Mouse (Mus musculus) limb, embryonic 14.5 days (tissue): ENCODE results near the gene Ccdc170. TPM values are rescaled to one million over a fixed set of nuclear protein-coding genes. Genes with fewer than 3 reads are reported as not detected.
A peak's percentile ranks its signal among the peaks of the same experiment; 100 is the strongest.

Source experiments
- ATAC-seq: fragments of 200-750 bp; cut with Nextera tagmentation; 2 replicates; pipeline ENCODE4 v1.8.0; 2017; ENCODE audit warnings: low read depth, moderate number of reproducible peaks, moderate TSS enrichment; ENCODE audit not compliant: low FRiP score
- DNase-seq: peaks from one replicate; pipeline ENCODE4 v3.0.0-alpha.2; 2015; ENCODE audit warnings: low spot score
- H3K27ac ChIP-seq: fragments of 300-500 bp; sonication (generic); replicated peaks from 2 replicates; pipeline ENCODE4 v1.5.1; 2014; ENCODE audit warnings: low read depth, mild to moderate bottlenecking, low read length, moderate library complexity, mixed read lengths
- H3K27me3 ChIP-seq: fragments of 300-500 bp; sonication (generic); 2 replicates; pipeline ENCODE4 v1.6.1; 2014; ENCODE audit warnings: low read length, mixed read lengths; ENCODE audit not compliant: control insufficient read depth, insufficient read depth
- H3K36me3 ChIP-seq: fragments of 300-500 bp; sonication (generic); 2 replicates; pipeline ENCODE4 v1.6.1; 2014; ENCODE audit warnings: mild to moderate bottlenecking, low read length, moderate library complexity, mixed read lengths; ENCODE audit not compliant: control insufficient read depth, insufficient read depth
- H3K4me1 ChIP-seq: fragments of 300-500 bp; sonication (generic); 2 replicates; pipeline ENCODE4 v1.6.1; 2014; ENCODE audit warnings: antibody characterized with exemption, low read length, mixed read lengths; ENCODE audit not compliant: control insufficient read depth, insufficient read depth
- H3K4me2 ChIP-seq: fragments of 300-500 bp; sonication (generic); replicated peaks from 2 replicates; pipeline ENCODE4 v1.6.1; 2014; ENCODE audit warnings: low read depth, mild to moderate bottlenecking, low read length, moderate library complexity; ENCODE audit not compliant: severe bottlenecking
- H3K4me3 ChIP-seq: fragments of 300-500 bp; sonication (generic); replicated peaks from 2 replicates; pipeline ENCODE4 v1.5.1; 2014; ENCODE audit warnings: low read length
- H3K9ac ChIP-seq: fragments of 300-500 bp; sonication (generic); 2 replicates; pipeline ENCODE4 v1.6.1; 2014; ENCODE audit warnings: mild to moderate bottlenecking, low read depth, low read length, moderate library complexity; ENCODE audit not compliant: severe bottlenecking
- H3K9me3 ChIP-seq: fragments of 300-500 bp; sonication (generic); 2 replicates; pipeline ENCODE4 v1.6.1; 2016; ENCODE audit warnings: low read length; ENCODE audit not compliant: control insufficient read depth
- POLR2A ChIP-seq: fragments of 200-500 bp; IDR thresholded peaks from 2 replicates; pipeline ENCODE4 v1.8.0; 2012; ENCODE audit warnings: inconsistent platforms, mild to moderate bottlenecking, moderate library complexity, borderline replicate concordance; ENCODE audit not compliant: insufficient read depth, insufficient read length; ENCODE audit errors: extremely low read depth
- WGBS: fragments of 180-500 bp; shearing (Covaris S2); extraction: QIAGEN DNeasy Blood & Tissue Kit; methylation state at CpG from one replicate; pipeline ENCODE4 v1.1.7; 2014; 5-methylcytosine and 5-hydroxymethylcytosine counted together
- polyA plus RNA-seq, 2 experiments: library from polyadenylated mRNA; depleted of rRNA in 1 of 2; stranded (reverse) in 1 of 2; unstranded in 1 of 2; fragments of >200 nt; fragmentation: Nextera tagmentation in 1 of 2; extraction: Ambion mirVana in 1 of 2; gene quantifications; 2 replicates each; pipeline versions ENCODE4 v1.2.1 to v1.2.3; 2012 to 2014

The Ccdc170 gene
- polyA plus RNA-seq, 2 experiments: 0.11 TPM; not detected in 1

DNA sequence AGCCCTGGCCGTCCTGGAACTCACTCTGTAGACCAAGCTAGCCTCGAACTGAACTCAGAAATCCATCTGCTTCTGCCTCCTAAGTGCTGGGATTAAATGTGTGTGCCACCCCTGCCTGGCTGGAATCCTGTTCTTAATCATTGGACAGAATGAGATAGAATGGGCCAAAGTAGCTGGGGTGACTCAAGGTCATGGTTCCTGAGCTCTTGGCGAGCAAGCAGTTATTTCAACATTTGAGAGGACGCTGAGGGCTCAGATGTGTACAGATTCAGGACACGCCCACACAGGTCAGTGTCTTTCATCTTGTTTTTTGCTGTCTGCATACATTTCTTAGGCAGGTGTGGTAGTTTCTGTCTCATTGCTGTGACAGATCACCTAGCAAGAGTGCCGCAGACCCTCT lies 104.4 kb downstream of the Ccdc170 start:
- Histone ChIP-seq H3K36me3 (no peaks in the 10 kb centered on the region), H3K4me3 (no peak overlapping the region), H3K9me3 (no peaks in the 10 kb centered on the region), H3K4me2 (no peak overlapping the region), H3K9ac (no peak overlapping the region), H3K27ac (no peak overlapping the region), H3K4me1 (no peaks in the 10 kb centered on the region), H3K27me3 (no peaks in the 10 kb centered on the region)
- 79% methylated on average over 6 of the region's 6 CpGs for WGBS
- DNase-seq: no peak
- ATAC-seq: no peak
- TF ChIP-seq POLR2A: no peak

DNA sequence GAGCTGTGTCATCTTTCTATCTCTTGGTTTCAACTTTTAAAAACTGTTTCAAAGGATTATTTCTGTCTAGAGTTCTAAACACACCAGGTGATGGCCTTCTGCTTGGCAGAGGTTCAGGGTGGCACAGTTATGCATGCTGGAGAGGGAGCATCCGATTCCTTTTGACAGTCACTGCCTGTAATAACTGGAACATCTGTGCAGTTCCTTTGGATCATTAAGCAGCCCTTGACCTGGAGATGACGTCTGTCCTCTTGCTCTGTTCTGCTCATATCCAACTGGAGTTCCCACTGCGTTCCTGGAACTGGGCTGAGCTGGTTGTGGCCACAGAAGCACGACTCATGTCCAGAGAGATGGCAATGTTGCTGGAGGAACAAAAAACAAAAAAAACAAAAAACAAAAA lies 107.3 kb downstream of the Ccdc170 start:
- 83% methylated on average over 4 of the region's 4 CpGs for WGBS
- Histone ChIP-seq H3K27ac (no peak overlapping the region), H3K27me3 (no peaks in the 10 kb centered on the region), H3K4me3 (no peak overlapping the region), H3K36me3 (no peaks in the 10 kb centered on the region), H3K9me3 (no peaks in the 10 kb centered on the region), H3K4me1 (no peaks in the 10 kb centered on the region), H3K9ac (no peak overlapping the region), H3K4me2 (no peak overlapping the region)
- no peak for ATAC-seq
- TF ChIP-seq POLR2A: no peak
- no peak for DNase-seq

DNA sequence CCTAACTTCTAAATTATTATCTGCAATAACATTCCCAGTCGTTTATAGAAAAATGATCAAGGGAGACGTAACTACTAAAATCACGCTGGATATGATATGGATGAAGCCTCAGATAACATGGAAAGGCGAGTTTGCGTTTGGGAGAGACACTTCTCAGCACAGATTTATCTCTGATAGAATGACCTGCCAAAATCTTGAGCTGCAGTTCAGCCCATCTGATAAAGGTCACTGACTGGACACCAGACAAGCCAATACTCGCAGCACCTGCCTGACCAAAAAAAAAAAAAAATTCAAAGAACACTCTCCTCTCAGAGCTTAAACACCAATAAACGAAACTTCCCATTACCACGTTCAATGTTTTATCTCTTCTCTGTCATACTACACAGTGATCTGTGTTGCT lies 108.7 kb downstream of the Ccdc170 start:
- WGBS: 55% methylated on average over 8 of the region's 8 CpGs
- Histone ChIP-seq H3K4me1 (no peaks in the 10 kb centered on the region), H3K9ac (no peak overlapping the region), H3K4me3 (no peak overlapping the region), H3K9me3 (no peaks in the 10 kb centered on the region), H3K4me2 (no peak overlapping the region), H3K36me3 (no peaks in the 10 kb centered on the region), H3K27ac (no peak overlapping the region), H3K27me3 (no peaks in the 10 kb centered on the region)
- no peak for TF ChIP-seq POLR2A
- ATAC-seq: no peak
- DNase-seq: no peak

- no peak overlapping the region for H3K27ac ChIP-seq
- H3K36me3 ChIP-seq: no peaks in the 10 kb centered on the region
- H3K9ac ChIP-seq: no peak overlapping the region
- TF ChIP-seq POLR2A: no peak
- WGBS: 72% methylated on average over 4 of the region's 4 CpGs
- no peak for ATAC-seq
- no peak overlapping the region for H3K4me3 ChIP-seq
- H3K4me1 ChIP-seq: no peaks in the 10 kb centered on the region
- no peak overlapping the region for H3K4me2 ChIP-seq
- H3K9me3 ChIP-seq: no peaks in the 10 kb centered on the region
- no peak for DNase-seq
- no peaks in the 10 kb centered on the region for H3K27me3 ChIP-seq
Observed at GRCm38 (mm10) chr10:4593828-4594227, 111.5 kb downstream of the Ccdc170 start.

DNA sequence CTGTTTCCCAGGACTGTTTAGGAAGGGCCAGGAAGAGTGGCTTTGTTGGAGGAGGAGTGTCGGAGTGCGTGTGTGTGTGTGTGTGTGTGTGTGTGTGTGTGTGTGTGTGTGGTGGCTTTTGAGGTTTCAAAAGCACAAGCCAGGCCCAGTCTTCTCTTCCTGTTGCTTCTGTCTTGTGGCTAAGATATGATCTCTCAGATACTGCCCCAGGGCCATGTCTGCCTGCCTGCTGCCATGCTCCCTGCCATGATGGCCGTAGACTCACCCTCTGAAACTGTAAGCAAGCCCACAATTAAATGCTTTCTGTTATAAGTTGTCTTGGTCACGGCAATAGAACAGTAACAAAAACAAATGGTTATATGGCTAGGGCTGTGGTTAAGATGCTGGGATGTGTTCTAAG lies 114.9 kb downstream of the Ccdc170 start:
- no peak overlapping the region for H3K27ac ChIP-seq
- no peak overlapping the region for H3K4me3 ChIP-seq
- H3K4me1 ChIP-seq: no peaks in the 10 kb centered on the region
- H3K27me3 ChIP-seq: no peaks in the 10 kb centered on the region
- H3K9ac ChIP-seq: no peak overlapping the region
- H3K4me2 ChIP-seq: no peak overlapping the region
- ATAC-seq (no peak), DNase-seq (no peak)
- TF ChIP-seq POLR2A: no peak
- no peaks in the 10 kb centered on the region for H3K9me3 ChIP-seq
- 86% methylated on average over 4 of the region's 4 CpGs for WGBS
- no peaks in the 10 kb centered on the region for H3K36me3 ChIP-seq

DNA sequence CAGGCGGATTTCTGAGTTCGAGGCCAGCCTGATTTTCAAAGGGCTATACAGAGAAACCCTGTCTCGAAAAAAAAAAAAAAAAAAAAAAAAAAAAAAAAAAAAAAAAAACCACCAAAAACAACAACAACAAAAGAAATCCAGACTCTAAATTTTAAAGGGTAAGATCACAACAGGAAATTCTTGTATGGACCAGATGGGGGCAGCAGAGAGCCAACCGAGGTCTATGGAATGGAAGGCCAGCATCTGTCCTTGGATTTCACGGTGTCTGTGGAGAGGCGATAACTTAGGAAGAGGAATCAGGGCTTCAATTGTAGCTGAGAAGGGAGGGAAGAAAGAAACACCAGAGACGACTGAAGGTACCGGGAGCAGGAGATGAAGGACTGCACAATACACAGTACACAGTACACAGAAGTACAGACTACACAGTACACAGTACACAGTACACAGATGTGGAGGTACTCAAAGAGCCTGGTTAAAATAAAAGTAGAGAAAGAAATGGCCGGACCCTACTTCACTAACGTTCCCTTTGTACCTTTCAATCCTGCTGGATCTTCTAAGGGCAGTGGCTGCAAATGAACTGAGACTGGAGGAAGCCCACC lies 116.0 kb downstream of the Ccdc170 start:
- no peak overlapping the region for H3K4me2 ChIP-seq
- peak; percentile 56 for DNase-seq
- H3K4me1 ChIP-seq: no peaks in the 10 kb centered on the region
- no peak overlapping the region for H3K4me3 ChIP-seq
- 61% methylated on average over 10 of the region's 10 CpGs for WGBS
- ATAC-seq: no peak
- no peaks in the 10 kb centered on the region for H3K27me3 ChIP-seq
- no peaks in the 10 kb centered on the region for H3K9me3 ChIP-seq
- no peaks in the 10 kb centered on the region for H3K36me3 ChIP-seq
- no peak overlapping the region for H3K9ac ChIP-seq
- no peak overlapping the region for H3K27ac ChIP-seq
- TF ChIP-seq POLR2A: no peak
